Mouse (Mus musculus) layer of hippocampus, postnatal 10 days (tissue): ENCODE data around the gene Tmem123. TPM values are rescaled to one million over a fixed set of nuclear protein-coding genes. Genes with fewer than 3 reads are reported as not detected.
A peak's percentile ranks its signal among the peaks of the same experiment; 100 is the strongest.

Source experiments
- DNase-seq, 2 experiments: peaks; one replicate each; pipeline ENCODE4 v3.0.0; 2021; ENCODE audit warnings: low spot score in 2 of 2
- microRNA-seq, 2 experiments: library from miRNA; unstranded; fragments of <30 nt; microRNA quantifications; one replicate each; pipeline ENCODE4 v1.2.0; 2021
- total RNA-seq, 2 experiments: library from RNA; stranded (reverse); gene quantifications; 2 replicates each; pipeline ENCODE4 v1.2.3; 2021

Tmem123 gene
- total RNA-seq, 2 experiments from 2014 or later: 10.5 to 10.7 TPM

- DNase-seq: no peak
Measured at GRCm38 (mm10) chr9:7822758-7823157, 58.9 kb downstream of the Tmem123 start.

GRCm38 (mm10) chr9:7824916-7825315 is 61.1 kb downstream of the Tmem123 start:
- no peak for DNase-seq

- DNase-seq: no peak
Measured at GRCm38 (mm10) chr9:7828706-7829105, 64.9 kb downstream of the Tmem123 start.

- DNase-seq: no peak
Measured at GRCm38 (mm10) chr9:7829531-7830528, 66.0 kb downstream of the Tmem123 start.

- no peak for DNase-seq
Measured at GRCm38 (mm10) chr9:7833421-7833820, 69.6 kb downstream of the Tmem123 start.

- no peak for DNase-seq
Measured at GRCm38 (mm10) chr9:7835302-7835701, 71.5 kb downstream of the Tmem123 start.

GRCm38 (mm10) chr9:7836331-7836730 is 72.5 kb downstream of the Tmem123 start:
- peak in 1 of 2 experiments; percentile 48 for DNase-seq

GRCm38 (mm10) chr9:7836905-7837805 is 73.3 kb downstream of the Tmem123 start, which contains the start of gene Birc2:
Birc2 (minus strand) TSS chr9:7837064.
- DNase-seq: peak; percentile 94 to 96

- no peak for DNase-seq
Measured at GRCm38 (mm10) chr9:7837806-7838440, 74.1 kb downstream of the Tmem123 start.

- no peak for DNase-seq
Measured at GRCm38 (mm10) chr9:7841221-7841620, 77.4 kb downstream of the Tmem123 start.

Small RNA genes lying within 50 kb of the gene (microRNA-seq; reads per million reads assigned to microRNA genes)
- 0 reads per million in 2 experiments for gene Mir5618

Other genes with a start within 250 kb of the Tmem123 start
- gene Mmp8, start 205.6 kb upstream of the Tmem123 start, total RNA-seq: not detected
- gene Mmp27, start 192.6 kb upstream of the Tmem123 start, total RNA-seq: not detected
- gene Mmp20, start 135.8 kb upstream of the Tmem123 start, total RNA-seq: not detected
- gene Mmp7, start 72.0 kb upstream of the Tmem123 start, total RNA-seq: not detected
- gene Birc2, start 73.0 kb downstream of the Tmem123 start, total RNA-seq: 10 to 100 TPM; 24.9 to 26.9 TPM
- gene Birc3, start 109.1 kb downstream of the Tmem123 start, total RNA-seq: 1 to 10 TPM; 1.3 to 3.0 TPM
- gene Yap1, start 240.6 kb downstream of the Tmem123 start, total RNA-seq: 10 to 100 TPM; 14.8 to 16.3 TPM